Mouse (Mus musculus): ENCODE data around the gene Slc5a6.
A peak's percentile ranks its signal among the peaks of the same experiment; 100 is the strongest.

- TF ChIP-seq CTCF (IDR thresholded peaks at IDR 0.05; ENCODE audit: low read depth, low read length) (peak; percentile 49; the same call in 1 of the 2 replicates), POLR2A (IDR thresholded peaks at IDR 0.05; ENCODE audit: borderline replicate concordance, low read depth, low read length) (no peak)
These were observed 33.6 kb upstream of the Slc5a6 start for GRCm38 (mm10) chr5:31082355-31082754.
